Mouse (Mus musculus): ENCODE results near the gene Zc3h14. TPM values are rescaled to one million over a fixed set of nuclear protein-coding genes. Genes with fewer than 3 reads are reported as not detected.

The Zc3h14 gene
- total and polyA plus RNA-seq, 3 experiments, result 89.2 to 173 (median 120) TPM

- Histone ChIP-seq H3K27me3 (replicated peaks) (no peaks in the 10 kb centered on the region), H3K4me2 (ENCODE audit: insufficient read depth, low read depth, poor library complexity, severe bottlenecking) (no peak overlapping the region), H3K27ac (ENCODE audit: insufficient read depth, low read depth) (no peak overlapping the region), H3K4me3 (replicated peaks in 1 of 3; ENCODE audit: low read depth in 2 of 3, low read length in 2 of 3, poor library complexity in 1 of 3) (no peak overlapping the region), H3K9me3 (replicated peaks; ENCODE audit: low read length) (no peaks in the 10 kb centered on the region), H3K36me3 (replicated peaks in 1 of 2; ENCODE audit: control insufficient read depth in 1 of 2, insufficient read depth in 1 of 2, low read length in 1 of 2) (peaks cover 0 to 13% of the 10 kb centered on the region in 2 experiments), H3K4me1 (ENCODE audit: control insufficient read depth in 1 of 2, insufficient read depth in 2 of 2) (0 out of 4 replicates have a peak, but pooled peaks cover 0 to 3% of the 10 kb centered on the region in 2 experiments), H3K79me2 (replicated peaks; ENCODE audit: control insufficient read depth, extremely low read depth, insufficient read depth, poor library complexity, severe bottlenecking) (no peaks in the 10 kb centered on the region), H3K9ac (ENCODE audit: insufficient read depth, low read depth) (no peak overlapping the region)
- DNase-seq (ENCODE audit: extremely low read depth), result no peak
- TF ChIP-seq USF2 (conservative IDR thresholded peaks at IDR 0.05; ENCODE audit: low read depth, low read length) (no peak), MAX (IDR thresholded peaks at IDR 0.05; ENCODE audit: low read length) (no peak), MEF2A (IDR thresholded peaks at IDR 0.05; ENCODE audit: borderline replicate concordance, low read depth, low read length) (no peak), IRF4 (IDR thresholded peaks at IDR 0.05; ENCODE audit: low read depth, low read length) (no peak), TCF12 (IDR thresholded peaks at IDR 0.05; ENCODE audit: low read depth, low read length) (no peak), NRF1 (IDR thresholded peaks at IDR 0.05; ENCODE audit: low read depth, low read length) (no peak), RAD21 (IDR thresholded peaks at IDR 0.05; ENCODE audit: low read depth, low read length) (no peak), EP300 (IDR thresholded peaks at IDR 0.05; ENCODE audit: low read length) (no peak), JUN (IDR thresholded peaks at IDR 0.05; ENCODE audit: insufficient read depth, low read depth, low read length) (no peak), MAFK (IDR thresholded peaks at IDR 0.05; ENCODE audit: insufficient replicate concordance, low read length) (no peak), TBP (conservative IDR thresholded peaks at IDR 0.05; ENCODE audit: low read depth, low read length) (no peak), NELFE (IDR thresholded peaks at IDR 0.05; ENCODE audit: low read depth, low read length) (no peak), SIN3A (IDR thresholded peaks at IDR 0.05; ENCODE audit: low read length) (no peak), GABPA (IDR thresholded peaks at IDR 0.05; ENCODE audit: insufficient replicate concordance, low read depth, low read length) (no peak), HCFC1 (IDR thresholded peaks at IDR 0.05; ENCODE audit: low read depth, low read length) (no peak), ELF1 (IDR thresholded peaks at IDR 0.05; ENCODE audit: low read depth, low read length) (no peak), MYC (IDR thresholded peaks at IDR 0.05; ENCODE audit: low read depth, low read length) (no peak), ZNF384 (IDR thresholded peaks at IDR 0.05; ENCODE audit: low read depth, low read length) (no peak), USF1 (IDR thresholded peaks at IDR 0.05; ENCODE audit: low read depth, low read length) (no peak), JUND (conservative IDR thresholded peaks at IDR 0.05; ENCODE audit: low read depth, low read length) (no peak)
- dilution Hi-C loops (cut with MboI; ENCODE audit: extremely low pct_ligation_motif_present, extremely low pct_unique_long_range_greater_than_20kb, low sequenced_read_pairs), result no loop called here
- in situ Hi-C loops (cut with MboI; ENCODE audit: low pct_ligation_motif_present, low pct_unique_long_range_greater_than_20kb, low sequenced_read_pairs), result no loop called here
Observed at GRCm38 (mm10) chr12:98716142-98716541, 30.6 kb upstream of the Zc3h14 start.

- Histone ChIP-seq H3K27me3 (replicated peaks) (no peaks in the 10 kb centered on the region), H3K27ac (ENCODE audit: insufficient read depth, low read depth) (no peak overlapping the region), H3K9ac (ENCODE audit: insufficient read depth, low read depth) (no peak overlapping the region), H3K4me2 (ENCODE audit: insufficient read depth, low read depth, poor library complexity, severe bottlenecking) (no peak overlapping the region), H3K4me1 (ENCODE audit: control insufficient read depth in 1 of 2, insufficient read depth in 2 of 2) (0 out of 4 replicates have a peak, but pooled peaks cover 0 to 3% of the 10 kb centered on the region in 2 experiments), H3K79me2 (replicated peaks; ENCODE audit: control insufficient read depth, extremely low read depth, insufficient read depth, poor library complexity, severe bottlenecking) (peaks cover 3% of the 10 kb centered on the region; the same call in 1 of the 2 replicates), H3K36me3 (replicated peaks in 1 of 2; ENCODE audit: control insufficient read depth in 1 of 2, insufficient read depth in 1 of 2, low read length in 1 of 2) (peaks cover 0 to 5% of the 10 kb centered on the region in 2 experiments), H3K4me3 (replicated peaks in 1 of 3; ENCODE audit: low read depth in 2 of 3, low read length in 2 of 3, poor library complexity in 1 of 3) (no peak overlapping the region), H3K9me3 (replicated peaks; ENCODE audit: low read length) (no peaks in the 10 kb centered on the region)
- dilution Hi-C loops (cut with MboI; ENCODE audit: extremely low pct_ligation_motif_present, extremely low pct_unique_long_range_greater_than_20kb, low sequenced_read_pairs) (no loop called here), in situ Hi-C loops (cut with MboI; ENCODE audit: low pct_ligation_motif_present, low pct_unique_long_range_greater_than_20kb, low sequenced_read_pairs) (no loop called here)
- TF ChIP-seq IRF4 (IDR thresholded peaks at IDR 0.05; ENCODE audit: low read depth, low read length) (no peak), ZC3H11A (IDR thresholded peaks at IDR 0.05; ENCODE audit: low read depth, low read length) (no peak), TCF12 (IDR thresholded peaks at IDR 0.05; ENCODE audit: low read depth, low read length) (no peak), SMC3 (IDR thresholded peaks at IDR 0.05; ENCODE audit: low read depth, low read length) (no peak), GABPA (IDR thresholded peaks at IDR 0.05; ENCODE audit: insufficient replicate concordance, low read depth, low read length) (no peak), CHD2 (IDR thresholded peaks at IDR 0.05; ENCODE audit: low read length) (no peak), POLR2AphosphoS2 (IDR thresholded peaks at IDR 0.05; ENCODE audit: low read depth, low read length) (no peak), MYC (IDR thresholded peaks at IDR 0.05; ENCODE audit: low read depth, low read length) (no peak), USF1 (IDR thresholded peaks at IDR 0.05; ENCODE audit: low read depth, low read length) (no peak), ZKSCAN1 (IDR thresholded peaks at IDR 0.05; ENCODE audit: borderline replicate concordance, low read depth, low read length) (no peak), MAFK (IDR thresholded peaks at IDR 0.05; ENCODE audit: insufficient replicate concordance, low read length) (no peak), TBP (conservative IDR thresholded peaks at IDR 0.05; ENCODE audit: low read depth, low read length) (no peak), E2F4 (IDR thresholded peaks at IDR 0.05; ENCODE audit: insufficient replicate concordance, low read depth, low read length) (no peak), UBTF (IDR thresholded peaks at IDR 0.05; ENCODE audit: low read depth, low read length) (no peak), JUND (conservative IDR thresholded peaks at IDR 0.05; ENCODE audit: low read depth, low read length) (no peak), NRF1 (IDR thresholded peaks at IDR 0.05; ENCODE audit: low read depth, low read length) (no peak), PAX5 (IDR thresholded peaks at IDR 0.05; ENCODE audit: low read length) (no peak), ZNF384 (IDR thresholded peaks at IDR 0.05; ENCODE audit: low read depth, low read length) (no peak), MAX (IDR thresholded peaks at IDR 0.05; ENCODE audit: low read length) (no peak)
- DNase-seq (ENCODE audit: extremely low read depth), result no peak
Observed at GRCm38 (mm10) chr12:98720628-98721027, 26.1 kb upstream of the Zc3h14 start.
